Mouse (Mus musculus) midbrain, embryonic 12.5 days (tissue): ENCODE data around the gene Fggy. TPM values are rescaled to one million over a fixed set of nuclear protein-coding genes. Genes with fewer than 3 reads are reported as not detected.

Source experiments
- ATAC-seq: fragments of 200-750 bp; cut with Nextera tagmentation; 2 replicates; pipeline ENCODE4 v1.8.0; 2017; ENCODE audit warnings: low read depth, moderate TSS enrichment, moderate library complexity; ENCODE audit not compliant: low FRiP score
- H3K27ac ChIP-seq: fragments of 300-500 bp; sonication (generic); replicated peaks from 2 replicates; pipeline ENCODE4 v1.5.1; 2016; ENCODE audit warnings: mild to moderate bottlenecking
- H3K27me3 ChIP-seq: fragments of 300-500 bp; sonication (generic); 2 replicates; pipeline ENCODE4 v1.6.1; 2016; ENCODE audit warnings: mild to moderate bottlenecking
- H3K36me3 ChIP-seq: fragments of 300-500 bp; sonication (generic); 2 replicates; pipeline ENCODE4 v1.6.1; 2016
- H3K4me1 ChIP-seq: fragments of 300-500 bp; sonication (generic); 2 replicates; pipeline ENCODE4 v1.6.1; 2016
- H3K4me2 ChIP-seq: fragments of 300-500 bp; sonication (generic); replicated peaks from 2 replicates; pipeline ENCODE4 v1.6.1; 2016; ENCODE audit warnings: mild to moderate bottlenecking, moderate library complexity
- H3K4me3 ChIP-seq: fragments of 300-500 bp; sonication (generic); 2 replicates; pipeline ENCODE4 v1.5.1; 2016; ENCODE audit warnings: mild to moderate bottlenecking
- H3K9ac ChIP-seq: fragments of 300-500 bp; sonication (generic); replicated peaks from 2 replicates; pipeline ENCODE4 v1.6.1; 2016; ENCODE audit warnings: mild to moderate bottlenecking, moderate library complexity
- H3K9me3 ChIP-seq: fragments of 300-500 bp; sonication (generic); 2 replicates; pipeline ENCODE4 v1.6.1; 2016; ENCODE audit warnings: mild to moderate bottlenecking
- WGBS: fragments of 180-500 bp; shearing (Covaris S2); methylation state at CpG from one replicate; pipeline ENCODE4 v1.1.7; 2016; 5-methylcytosine and 5-hydroxymethylcytosine counted together
- polyA plus RNA-seq: library from polyadenylated mRNA; unstranded; fragments of >200 nt; fragmentation: Nextera tagmentation; extraction: Ambion mirVana; gene quantifications from 2 replicates; pipeline ENCODE4 v1.2.1, GENCODE M21; 2016

Gene Fggy
- polyA plus RNA-seq, 1 experiment from 2014 or later, result 8.5 TPM

GRCm38 (mm10) chr4:95771945-95772344, 214.6 kb downstream of the Fggy start:
- Histone ChIP-seq H3K9ac (no peak overlapping the region), H3K4me2 (no peak overlapping the region), H3K27me3 (0 out of 2 replicates have a peak, but pooled peaks cover 3% of the 10 kb centered on the region), H3K4me3 (no peak overlapping the region), H3K27ac (no peak overlapping the region), H3K4me1 (peaks cover 16% of the 10 kb centered on the region), H3K9me3 (no peaks in the 10 kb centered on the region), H3K36me3 (no peaks in the 10 kb centered on the region)
- WGBS, result 31% methylated on average over 4 of the region's 4 CpGs
- ATAC-seq, result no peak

DNA sequence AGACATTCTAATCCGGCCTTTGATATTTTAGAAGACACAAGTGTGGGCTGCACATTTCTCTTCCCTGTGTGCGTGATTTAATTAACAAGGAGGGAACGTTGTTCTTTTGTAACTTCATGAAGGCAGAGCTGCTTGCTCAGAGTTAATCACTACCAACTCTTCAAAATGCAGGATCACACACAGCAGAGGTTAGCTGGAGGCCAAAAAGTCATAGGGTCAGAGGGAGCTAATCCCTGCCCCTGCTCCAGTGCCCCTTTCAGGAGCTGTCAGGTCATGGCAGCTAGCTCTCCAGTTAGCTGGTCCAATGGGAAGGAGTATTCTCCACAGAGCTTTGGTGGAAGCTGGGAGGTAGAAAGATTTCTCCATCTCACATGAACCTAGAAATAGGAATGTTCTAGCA, 215.4 kb downstream of the Fggy start:
- no peaks in the 10 kb centered on the region for H3K36me3 ChIP-seq
- peaks cover 12% of the 10 kb centered on the region for H3K4me1 ChIP-seq
- H3K9me3 ChIP-seq, result no peaks in the 10 kb centered on the region
- no peak overlapping the region for H3K9ac ChIP-seq
- H3K27ac ChIP-seq, result no peak overlapping the region
- 17% methylated on average over 3 of the region's 3 CpGs for WGBS
- 0 out of 2 replicates have a peak, but pooled peaks cover 3% of the 10 kb centered on the region for H3K27me3 ChIP-seq
- ATAC-seq, result no peak
- H3K4me3 ChIP-seq, result no peak overlapping the region
- no peak overlapping the region for H3K4me2 ChIP-seq

DNA sequence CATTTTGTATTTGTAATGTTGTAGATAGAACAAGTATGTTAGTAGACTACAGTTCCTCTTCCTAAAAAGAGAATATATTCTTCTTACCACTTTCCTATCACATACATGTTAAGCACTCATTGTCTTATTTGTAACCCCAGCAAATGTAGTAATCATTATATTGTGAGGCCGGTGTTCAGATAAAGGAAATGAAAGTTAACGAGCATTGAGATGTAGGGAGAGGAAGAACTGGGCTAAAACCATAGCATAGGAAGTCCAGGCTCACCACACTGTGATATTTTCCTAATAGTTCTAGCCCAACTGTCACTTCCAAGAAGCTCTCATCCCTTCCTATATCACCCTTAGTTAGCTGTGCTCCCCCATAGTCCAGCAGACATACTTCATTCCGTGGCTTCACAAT, 218.3 kb downstream of the Fggy start:
- Histone ChIP-seq H3K4me2 (no peak overlapping the region), H3K36me3 (no peaks in the 10 kb centered on the region), H3K27me3 (0 out of 2 replicates have a peak, but pooled peaks cover 3% of the 10 kb centered on the region), H3K4me1 (peaks cover 11% of the 10 kb centered on the region), H3K9ac (no peak overlapping the region), H3K27ac (no peak overlapping the region), H3K9me3 (no peaks in the 10 kb centered on the region), H3K4me3 (no peak overlapping the region)
- WGBS, result 86% methylated on average over 3 of the region's 3 CpGs
- ATAC-seq, result no peak

GRCm38 (mm10) chr4:95777839-95778238, 220.5 kb downstream of the Fggy start:
- H3K4me3 ChIP-seq, result no peak overlapping the region
- WGBS, result 77% methylated on average over 2 of the region's 2 CpGs
- H3K4me1 ChIP-seq, result peaks cover under 1% of the 10 kb centered on the region; the same call in 1 of the 2 replicates

GRCm38 (mm10) chr4:95778528-95778927, 221.2 kb downstream of the Fggy start:
- whole genome bisulfite sequencing, result 97% methylated on average over 4 of the region's 4 CpGs
- ATAC-seq, result no peak
- no peak overlapping the region for H3K27ac ChIP-seq
- no peaks in the 10 kb centered on the region for H3K9me3 ChIP-seq
- H3K36me3 ChIP-seq, result no peaks in the 10 kb centered on the region
- no peak overlapping the region for H3K4me3 ChIP-seq
- H3K9ac ChIP-seq, result no peak overlapping the region
- H3K4me2 ChIP-seq, result no peak overlapping the region
- H3K4me1 ChIP-seq, result no peaks in the 10 kb centered on the region
- 0 out of 2 replicates have a peak, but pooled peaks cover 3% of the 10 kb centered on the region for H3K27me3 ChIP-seq

More at GRCm38 (mm10) chr4:95777839-95778238, 220.5 kb downstream of the Fggy start:
- Histone ChIP-seq H3K9me3 (no peaks in the 10 kb centered on the region), H3K36me3 (no peaks in the 10 kb centered on the region), H3K4me2 (no peak overlapping the region), H3K9ac (no peak overlapping the region), H3K27ac (no peak overlapping the region), H3K27me3 (0 out of 2 replicates have a peak, but pooled peaks cover 3% of the 10 kb centered on the region)
- ATAC-seq, result no peak

DNA sequence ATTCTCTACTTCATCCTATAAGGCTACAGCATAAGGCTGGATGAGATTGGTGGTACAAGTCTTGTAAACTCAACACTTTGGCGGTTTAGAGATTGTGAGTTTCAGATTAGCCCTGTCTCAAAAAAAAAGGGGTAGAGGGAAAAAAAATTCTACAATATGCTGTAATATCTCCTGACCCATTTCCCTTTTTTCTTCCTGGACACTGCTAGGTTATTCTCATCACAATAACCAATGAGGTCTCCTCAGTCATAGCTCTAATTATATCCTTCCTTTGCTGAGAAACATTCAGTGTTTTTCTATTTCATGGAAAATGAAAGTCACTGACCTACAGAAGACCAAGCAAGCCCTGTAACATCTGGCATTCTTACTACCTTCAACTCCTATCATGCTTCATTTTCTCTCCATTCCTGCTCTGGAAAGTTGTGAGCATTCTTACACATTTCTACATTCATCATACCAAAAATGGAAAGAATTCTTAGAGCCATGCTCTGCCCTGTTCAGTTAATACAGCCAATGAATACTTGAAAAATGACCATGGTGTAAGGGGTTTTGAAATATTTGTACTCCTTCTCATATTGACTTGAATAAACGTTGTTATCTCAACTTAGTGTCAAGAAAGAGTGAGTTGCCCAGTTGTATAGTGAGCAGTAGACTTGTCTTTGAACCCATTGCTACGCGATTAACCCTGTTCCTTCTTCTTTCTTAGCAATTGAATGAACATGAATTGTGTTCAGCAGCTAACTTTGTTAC, 227.0 kb downstream of the Fggy start:
- Histone ChIP-seq H3K27ac (no peak overlapping the region), H3K36me3 (no peaks in the 10 kb centered on the region), H3K4me3 (no peak overlapping the region), H3K27me3 (no peaks in the 10 kb centered on the region), H3K4me1 (peaks cover 4% of the 10 kb centered on the region; the same call in 1 of the 2 replicates), H3K9me3 (no peaks in the 10 kb centered on the region), H3K4me2 (no peak overlapping the region), H3K9ac (no peak overlapping the region)
- ATAC-seq, result no peak
- WGBS, result 88% methylated on average over 4 of the region's 4 CpGs

GRCm38 (mm10) chr4:95787609-95788008, 230.3 kb downstream of the Fggy start:
- ATAC-seq, result no peak
- Histone ChIP-seq H3K4me1 (peaks cover 4% of the 10 kb centered on the region; the same call in 1 of the 2 replicates), H3K4me2 (no peak overlapping the region), H3K36me3 (no peaks in the 10 kb centered on the region), H3K27ac (no peak overlapping the region), H3K9ac (no peak overlapping the region), H3K4me3 (no peak overlapping the region), H3K9me3 (no peaks in the 10 kb centered on the region), H3K27me3 (no peaks in the 10 kb centered on the region)
- 36% methylated on average over 2 of the region's 2 CpGs for WGBS

GRCm38 (mm10) chr4:95788867-95789266, 231.6 kb downstream of the Fggy start:
- Histone ChIP-seq H3K27ac (no peak overlapping the region), H3K4me3 (no peak overlapping the region), H3K4me1 (peaks cover 4% of the 10 kb centered on the region; the same call in 1 of the 2 replicates), H3K27me3 (no peaks in the 10 kb centered on the region), H3K9me3 (no peaks in the 10 kb centered on the region), H3K4me2 (no peak overlapping the region), H3K9ac (no peak overlapping the region), H3K36me3 (no peaks in the 10 kb centered on the region)
- ATAC-seq, result no peak
- WGBS, result 70% methylated on average over 2 of the region's 2 CpGs

DNA sequence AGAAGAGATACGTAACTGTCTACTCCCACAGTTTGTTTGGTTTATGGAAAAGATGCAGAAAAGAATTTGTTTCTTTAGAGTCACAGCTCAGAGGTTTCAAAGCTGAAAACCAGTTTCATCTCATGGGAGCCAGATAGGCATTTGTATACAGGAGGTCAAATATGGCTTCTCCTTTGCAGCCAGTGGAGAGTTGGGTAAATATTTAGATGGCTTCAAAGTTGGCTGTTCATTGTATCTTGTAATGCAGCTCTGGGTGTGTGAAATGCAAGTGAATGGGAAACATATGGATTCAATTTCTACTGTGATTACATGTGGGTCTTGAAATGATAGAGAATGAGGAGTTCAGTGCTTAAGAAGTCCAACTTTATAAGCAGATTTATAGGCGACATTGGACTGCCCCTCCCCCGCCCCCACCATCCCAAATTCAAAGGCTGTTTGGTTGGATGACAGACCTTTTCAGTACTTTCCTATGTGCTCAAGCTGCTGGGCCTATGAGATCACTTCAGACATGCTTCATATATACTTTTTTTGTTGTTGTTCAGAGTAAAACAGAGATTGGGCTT, 234.7 kb downstream of the Fggy start:
- no peak overlapping the region for H3K4me2 ChIP-seq
- H3K4me3 ChIP-seq, result no peak overlapping the region
- peaks cover 4% of the 10 kb centered on the region; the same call in 1 of the 2 replicates for H3K4me1 ChIP-seq
- no peaks in the 10 kb centered on the region for H3K9me3 ChIP-seq
- no peaks in the 10 kb centered on the region for H3K27me3 ChIP-seq
- H3K9ac ChIP-seq, result no peak overlapping the region
- 84% methylated on average over 3 of the region's 3 CpGs for WGBS
- H3K36me3 ChIP-seq, result no peaks in the 10 kb centered on the region
- no peak for ATAC-seq
- H3K27ac ChIP-seq, result no peak overlapping the region

- Histone ChIP-seq H3K4me1 (peaks cover 4% of the 10 kb centered on the region; the same call in 1 of the 2 replicates), H3K4me2 (no peak overlapping the region), H3K27ac (no peak overlapping the region), H3K9me3 (no peaks in the 10 kb centered on the region), H3K27me3 (no peaks in the 10 kb centered on the region), H3K36me3 (no peaks in the 10 kb centered on the region), H3K4me3 (no peak overlapping the region), H3K9ac (no peak overlapping the region)
- WGBS, result 51% methylated on average over 7 of the region's 7 CpGs
- ATAC-seq, result no peak
These were observed 236.5 kb downstream of the Fggy start for GRCm38 (mm10) chr4:95793647-95794328.

GRCm38 (mm10) chr4:95794651-95795050, 237.3 kb downstream of the Fggy start:
- no peak for ATAC-seq
- no peaks in the 10 kb centered on the region for H3K27me3 ChIP-seq
- H3K4me2 ChIP-seq, result no peak overlapping the region
- H3K4me1 ChIP-seq, result no peaks in the 10 kb centered on the region
- no peak overlapping the region for H3K4me3 ChIP-seq
- no peaks in the 10 kb centered on the region for H3K9me3 ChIP-seq
- WGBS, result 77% methylated on average over 6 of the region's 6 CpGs
- H3K9ac ChIP-seq, result no peak overlapping the region
- no peak overlapping the region for H3K27ac ChIP-seq
- H3K36me3 ChIP-seq, result no peaks in the 10 kb centered on the region

DNA sequence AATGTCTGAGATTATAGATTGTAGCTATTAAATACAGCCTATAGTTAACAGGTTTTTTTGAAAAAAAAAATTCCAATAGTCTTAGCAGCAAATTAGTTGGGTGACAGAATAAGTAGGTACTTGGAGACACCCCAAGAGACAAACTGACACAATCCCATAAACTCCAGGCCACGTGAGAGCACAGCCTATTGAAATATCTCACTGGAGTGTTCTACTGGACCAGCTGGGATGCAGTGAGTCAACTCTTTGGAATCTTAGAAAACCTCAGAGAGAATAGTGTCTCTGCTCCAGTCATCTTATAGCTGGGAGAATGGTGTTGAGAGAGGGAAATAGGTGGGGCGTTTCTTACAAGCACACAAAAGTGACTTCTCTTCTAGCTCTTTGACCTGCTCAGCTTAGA, 238.0 kb downstream of the Fggy start:
- no peaks in the 10 kb centered on the region for H3K4me1 ChIP-seq
- H3K9me3 ChIP-seq, result no peaks in the 10 kb centered on the region
- H3K4me2 ChIP-seq, result no peak overlapping the region
- no peak for ATAC-seq
- no peak overlapping the region for H3K4me3 ChIP-seq
- no peaks in the 10 kb centered on the region for H3K27me3 ChIP-seq
- H3K36me3 ChIP-seq, result no peaks in the 10 kb centered on the region
- no peak overlapping the region for H3K9ac ChIP-seq
- H3K27ac ChIP-seq, result no peak overlapping the region
- WGBS, result 84% methylated on average over 2 of the region's 2 CpGs
